Mouse (Mus musculus): ENCODE measurements around the gene Srsf4. TPM values are rescaled to one million over a fixed set of nuclear protein-coding genes. Genes with fewer than 3 reads are reported as not detected.

The Srsf4 gene
- polyA plus RNA-seq, 1 experiment from 2014 or later, result 166 TPM

DNA sequence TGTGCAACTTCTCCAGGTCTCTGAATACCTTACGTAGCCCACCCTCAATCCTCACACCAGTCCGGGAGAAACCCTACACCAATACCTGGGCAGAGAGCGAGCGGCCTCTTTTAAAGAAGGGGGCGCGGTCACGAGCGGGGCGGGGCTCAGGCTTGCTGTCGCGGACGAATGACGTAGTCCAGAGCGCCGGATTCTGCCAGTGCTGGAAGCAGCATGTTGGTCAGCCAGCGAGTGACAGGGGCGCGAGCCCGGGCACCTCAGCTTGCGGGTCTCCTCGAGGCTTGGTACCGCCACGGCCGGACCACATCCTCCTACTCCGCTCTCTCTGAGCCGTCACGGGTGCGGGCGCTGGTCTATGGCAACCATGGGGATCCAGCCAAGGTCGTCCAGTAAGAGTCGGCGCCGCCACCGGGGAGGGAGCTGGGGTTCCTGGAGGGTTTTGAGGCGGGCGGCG, 30.1 kb upstream of the Srsf4 start, which contains the start of gene Mecr:
Gene Mecr (plus strand): TSS at position 181 of the 454 bp plus-strand sequence.
- Histone ChIP-seq H3K4me1 (peaks cover 15% of the 10 kb centered on the region), H3K27me3 (peaks cover 24% of the 10 kb centered on the region), H3K4me3 (peak within 1 kb of the TSS; percentile 95), H3K36me3 (ENCODE audit: poor library complexity, severe bottlenecking) (no peaks in the 10 kb centered on the region), H3K9me3 (replicated peaks) (no peaks in the 10 kb centered on the region), H3K9ac (peak within 1 kb of the TSS; percentile 78), H3K27ac (no peak within 1 kb of the TSS), H3K4me2 (peak within 1 kb of the TSS; percentile 97)
- peak; percentile 88 for ATAC-seq
- 0% methylated on average over 37 of the region's 37 CpGs for WGBS

DNA sequence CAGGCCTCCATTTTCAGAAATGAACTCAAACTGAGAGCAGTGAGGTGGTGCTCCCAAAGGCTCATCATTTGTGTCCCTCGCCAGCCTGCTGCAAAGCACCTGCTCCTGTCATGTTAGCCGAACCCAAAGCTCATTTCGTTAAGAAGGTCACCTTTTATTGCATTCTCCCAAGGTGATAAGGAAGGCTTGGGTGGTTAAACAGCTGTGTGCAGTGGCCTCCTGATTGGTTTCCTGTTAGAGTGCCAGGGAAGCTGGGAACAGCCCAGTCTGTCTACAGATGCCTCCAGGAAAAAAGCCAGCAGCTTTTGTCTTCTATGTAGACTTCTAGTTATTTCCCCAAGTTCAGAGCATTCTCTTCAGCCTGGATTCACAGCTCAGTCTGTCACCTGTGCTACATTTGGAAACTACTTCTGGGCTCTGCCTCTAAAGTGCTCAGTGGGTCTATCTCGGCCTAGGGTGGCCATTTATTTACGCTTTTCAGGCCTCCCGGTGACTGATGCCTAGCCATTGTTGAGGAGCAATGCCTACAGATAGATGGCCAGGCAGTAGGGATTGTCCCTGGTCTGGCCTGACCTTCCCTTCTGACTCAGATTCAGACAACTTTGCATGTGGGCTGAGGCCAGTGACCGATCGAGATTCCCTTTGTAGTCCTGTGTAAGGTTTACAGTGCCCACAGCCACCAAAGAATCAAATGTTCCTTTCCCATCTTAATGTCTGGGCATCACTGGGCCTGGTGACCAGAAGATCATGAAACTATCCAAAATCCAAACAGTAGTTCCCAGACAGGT, 27.2 kb upstream of the Srsf4 start:
- Histone ChIP-seq H3K9me3 (replicated peaks) (no peaks in the 10 kb centered on the region), H3K4me3 (no peak overlapping the region), H3K9ac (no peak overlapping the region), H3K4me2 (no peak overlapping the region), H3K36me3 (ENCODE audit: poor library complexity, severe bottlenecking) (no peaks in the 10 kb centered on the region), H3K4me1 (peaks cover 31% of the 10 kb centered on the region), H3K27ac (no peak overlapping the region), H3K27me3 (peaks cover 9% of the 10 kb centered on the region)
- no peak for ATAC-seq
- WGBS, result 87% methylated on average over 8 of the region's 8 CpGs

DNA sequence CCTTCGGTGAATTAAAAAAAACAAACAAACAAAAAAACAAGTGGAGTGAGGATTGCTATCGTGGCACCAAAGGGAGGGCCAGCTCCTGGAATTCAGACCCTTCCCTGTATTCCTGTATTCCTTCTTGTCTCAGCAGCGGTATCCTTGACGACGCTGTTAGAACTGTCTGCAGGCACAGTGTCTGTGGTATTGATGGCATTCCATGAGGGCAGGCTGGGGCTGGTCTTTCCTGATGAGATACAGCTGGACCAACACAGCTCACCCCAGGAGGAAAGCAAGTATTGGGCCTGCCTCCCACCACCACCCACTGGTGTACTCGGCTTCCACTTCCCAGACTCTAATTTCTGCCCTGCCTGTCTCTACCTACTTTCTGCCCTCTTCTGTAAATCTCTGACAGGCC, 25.3 kb upstream of the Srsf4 start:
- Histone ChIP-seq H3K4me3 (no peak overlapping the region), H3K36me3 (ENCODE audit: poor library complexity, severe bottlenecking) (no peaks in the 10 kb centered on the region), H3K27me3 (no peaks in the 10 kb centered on the region), H3K9ac (no peak overlapping the region), H3K9me3 (replicated peaks) (no peaks in the 10 kb centered on the region), H3K4me2 (no peak overlapping the region), H3K4me1 (peaks cover 34% of the 10 kb centered on the region), H3K27ac (no peak overlapping the region)
- 87% methylated on average over 6 of the region's 6 CpGs for WGBS
- no peak for ATAC-seq

DNA sequence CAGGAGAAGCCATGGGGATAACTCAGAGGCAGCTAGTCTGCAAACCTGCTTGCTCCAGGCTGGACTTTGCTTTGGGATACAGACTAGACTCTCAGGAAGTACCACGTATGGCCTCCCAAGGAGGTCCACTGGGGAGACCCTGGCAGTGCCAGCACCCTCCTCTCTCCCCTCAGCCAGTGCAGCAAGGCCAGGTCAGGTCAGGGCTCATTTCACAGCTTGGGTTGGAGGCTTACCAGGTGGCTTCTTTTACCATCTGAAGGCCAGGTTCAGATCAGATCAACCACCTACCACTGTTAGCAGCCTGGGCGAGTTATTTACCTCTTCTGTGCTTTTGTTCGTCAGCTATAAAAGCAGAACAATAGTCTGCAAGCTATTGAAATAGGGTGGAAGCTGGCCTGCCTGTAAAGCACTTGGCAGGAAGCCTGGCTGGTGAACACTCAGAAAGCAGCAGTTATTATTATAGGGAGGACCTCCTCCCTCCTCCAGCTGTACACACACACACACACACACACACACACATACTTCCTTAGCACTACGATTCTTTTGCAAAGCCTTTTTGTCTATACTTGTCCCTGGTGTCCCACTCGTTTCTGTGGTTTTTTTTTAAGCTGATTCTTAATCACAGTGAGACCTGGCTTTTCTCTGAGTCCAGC, 23.3 kb upstream of the Srsf4 start:
- peaks cover 21% of the 10 kb centered on the region for H3K4me1 ChIP-seq
- no peaks in the 10 kb centered on the region for H3K27me3 ChIP-seq
- H3K9me3 ChIP-seq (replicated peaks), result no peaks in the 10 kb centered on the region
- H3K9ac ChIP-seq, result peak overlapping the region; percentile 43; the same call in 1 of the 2 replicates
- peak overlapping the region; percentile 21; the same call in 1 of the 2 replicates for H3K4me2 ChIP-seq
- no peaks in the 10 kb centered on the region for H3K36me3 ChIP-seq (ENCODE audit: poor library complexity, severe bottlenecking)
- peak overlapping the region; percentile 79 for H3K27ac ChIP-seq
- no peak overlapping the region for H3K4me3 ChIP-seq
- 8% methylated on average over 5 of the region's 5 CpGs for WGBS
- ATAC-seq, result peak; percentile 67; the same call in 1 of the 2 replicates

DNA sequence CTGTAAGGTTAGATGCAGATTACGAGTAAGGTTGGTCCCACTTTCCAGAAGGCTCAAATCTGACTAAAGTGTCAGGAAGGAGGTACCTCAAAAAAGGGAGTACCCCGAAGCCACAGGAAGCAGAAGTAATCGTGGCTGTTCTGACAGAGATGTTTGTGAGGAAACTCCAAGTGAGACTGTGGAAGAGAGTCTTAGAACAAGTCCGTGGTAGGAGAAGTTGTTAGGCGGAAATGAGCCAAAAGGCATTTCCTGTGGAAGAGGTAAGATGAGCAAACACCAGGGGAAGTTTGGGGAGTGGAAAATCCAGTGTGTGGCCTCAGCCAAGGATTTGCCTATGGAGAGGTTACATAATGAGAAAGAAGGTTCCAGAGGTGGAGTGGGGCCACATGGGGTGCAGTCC, 18.5 kb upstream of the Srsf4 start:
- Histone ChIP-seq H3K9ac (no peak overlapping the region), H3K27ac (no peak overlapping the region), H3K9me3 (replicated peaks) (no peaks in the 10 kb centered on the region), H3K27me3 (no peaks in the 10 kb centered on the region), H3K4me1 (peaks cover 15% of the 10 kb centered on the region), H3K4me3 (no peak overlapping the region), H3K4me2 (no peak overlapping the region), H3K36me3 (ENCODE audit: poor library complexity, severe bottlenecking) (peaks cover 22% of the 10 kb centered on the region)
- WGBS, result 87% methylated on average over 5 of the region's 5 CpGs
- no peak for ATAC-seq

- 50% methylated on average over 15 of the region's 15 CpGs for WGBS
- Histone ChIP-seq H3K36me3 (ENCODE audit: poor library complexity, severe bottlenecking) (peaks cover 50% of the 10 kb centered on the region), H3K27me3 (no peaks in the 10 kb centered on the region), H3K4me3 (no peak overlapping the region), H3K4me2 (no peak overlapping the region), H3K9me3 (replicated peaks) (no peaks in the 10 kb centered on the region), H3K27ac (no peak overlapping the region), H3K4me1 (no peaks in the 10 kb centered on the region), H3K9ac (no peak overlapping the region)
- 0 out of 2 replicates have a peak, but pooled peaks have one; percentile 48 for ATAC-seq
Observed at GRCm38 (mm10) chr4:131860492-131861340, 12.7 kb upstream of the Srsf4 start.

GRCm38 (mm10) chr4:131861341-131861739, 12.1 kb upstream of the Srsf4 start:
- Histone ChIP-seq H3K9ac (no peak overlapping the region), H3K4me1 (no peaks in the 10 kb centered on the region), H3K4me3 (no peak overlapping the region), H3K27ac (no peak overlapping the region), H3K27me3 (no peaks in the 10 kb centered on the region), H3K4me2 (no peak overlapping the region), H3K36me3 (ENCODE audit: poor library complexity, severe bottlenecking) (peaks cover 50% of the 10 kb centered on the region), H3K9me3 (replicated peaks) (no peaks in the 10 kb centered on the region)
- 92% methylated on average over 4 of the region's 4 CpGs for WGBS
- ATAC-seq, result no peak

- H3K9me3 ChIP-seq (replicated peaks), result no peaks in the 10 kb centered on the region
- peak; percentile 20 for ATAC-seq
- peak overlapping the region; percentile 79 for H3K9ac ChIP-seq
- 11% methylated on average over 11 of the region's 11 CpGs for WGBS
- H3K4me3 ChIP-seq, result peak overlapping the region; percentile 95
- no peaks in the 10 kb centered on the region for H3K36me3 ChIP-seq (ENCODE audit: poor library complexity, severe bottlenecking)
- peak overlapping the region; percentile 95 for H3K4me2 ChIP-seq
- H3K27ac ChIP-seq, result peak overlapping the region; percentile 100
- H3K27me3 ChIP-seq, result no peaks in the 10 kb centered on the region
- peaks cover 39% of the 10 kb centered on the region for H3K4me1 ChIP-seq
Observed at GRCm38 (mm10) chr4:131872672-131873292, 635 bp upstream of the Srsf4 start.

GRCm38 (mm10) chr4:131874169-131874536, 736 bp downstream of the Srsf4 start:
- Histone ChIP-seq H3K27ac (peak overlapping the region; percentile 100), H3K36me3 (ENCODE audit: poor library complexity, severe bottlenecking) (no peaks in the 10 kb centered on the region), H3K4me1 (peaks cover 48% of the 10 kb centered on the region), H3K27me3 (no peaks in the 10 kb centered on the region), H3K9me3 (replicated peaks) (no peaks in the 10 kb centered on the region), H3K4me3 (peak overlapping the region; percentile 95), H3K9ac (peak overlapping the region; percentile 100), H3K4me2 (peak overlapping the region; percentile 95)
- under 1% methylated on average over 20 of the region's 20 CpGs for WGBS
- no peak for ATAC-seq

- Histone ChIP-seq H3K27ac (peak overlapping the region; percentile 100), H3K36me3 (ENCODE audit: poor library complexity, severe bottlenecking) (no peaks in the 10 kb centered on the region), H3K4me1 (peaks cover 51% of the 10 kb centered on the region), H3K27me3 (no peaks in the 10 kb centered on the region), H3K4me2 (peak overlapping the region; percentile 95), H3K9me3 (replicated peaks) (no peaks in the 10 kb centered on the region), H3K4me3 (peak overlapping the region; percentile 95), H3K9ac (peak overlapping the region; percentile 100)
- WGBS, result 2% methylated on average over 11 of the region's 11 CpGs
- ATAC-seq, result no peak
Observed at GRCm38 (mm10) chr4:131874567-131874966, 1.1 kb downstream of the Srsf4 start.

- Histone ChIP-seq H3K4me1 (peaks cover 58% of the 10 kb centered on the region), H3K4me3 (peak overlapping the region; percentile 95), H3K36me3 (ENCODE audit: poor library complexity, severe bottlenecking) (no peaks in the 10 kb centered on the region), H3K9ac (peak overlapping the region; percentile 100), H3K27me3 (no peaks in the 10 kb centered on the region), H3K27ac (no peak overlapping the region), H3K9me3 (replicated peaks) (no peaks in the 10 kb centered on the region), H3K4me2 (peak overlapping the region; percentile 95)
- ATAC-seq, result no peak
- WGBS, result 40% methylated on average over 3 of the region's 3 CpGs
Observed at GRCm38 (mm10) chr4:131875242-131875641, 1.8 kb downstream of the Srsf4 start.

Data from forebrain, embryonic 13.5 days (tissue).